Mouse (Mus musculus): ENCODE data around the gene Grpel1.

DNA sequence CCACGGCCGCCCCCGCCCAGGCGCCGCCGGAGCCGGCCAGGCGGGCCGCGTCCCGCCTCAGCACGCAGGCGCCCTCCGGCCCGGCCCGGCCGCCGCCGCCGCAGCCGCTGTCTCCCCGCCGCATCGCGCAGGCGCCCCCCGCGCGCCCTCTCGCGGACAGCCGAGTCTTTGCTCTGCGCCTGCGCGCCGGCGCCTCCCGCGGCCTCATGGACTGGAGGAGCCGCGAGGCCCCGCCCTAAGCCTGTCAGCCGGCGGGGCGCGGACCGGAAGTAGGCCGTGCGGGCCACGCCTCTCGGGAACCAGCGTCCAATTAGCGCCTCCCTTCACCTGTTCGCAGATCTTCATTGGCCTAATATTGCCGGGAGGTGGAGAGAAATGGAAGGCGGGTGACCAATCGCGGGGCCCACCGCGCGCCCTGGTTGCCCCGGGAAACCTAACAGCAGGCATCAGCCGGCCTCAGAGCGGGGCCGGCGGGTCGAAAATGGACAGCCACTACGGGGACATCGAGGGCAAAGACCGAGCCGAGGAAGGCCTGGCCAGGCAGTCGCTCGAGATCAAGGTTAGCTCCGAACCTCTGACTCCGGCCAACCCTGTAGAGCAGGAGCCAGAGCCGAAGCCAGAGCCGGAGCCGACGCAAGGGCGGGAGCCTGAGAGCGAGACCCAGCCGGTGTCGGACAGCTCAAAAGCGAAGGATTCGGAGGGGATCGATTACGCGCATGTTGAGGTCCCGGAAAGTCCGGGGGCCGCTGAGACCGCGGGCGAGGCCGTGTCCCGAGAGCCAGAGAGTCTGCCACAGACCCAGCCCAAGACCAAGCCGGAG, 19.6 kb downstream of the Grpel1 start, which contains the start of the genes Tada2b and Ccdc96:
- TF ChIP-seq POLR2A (IDR thresholded peaks at IDR 0.05; ENCODE audit: extremely low read depth, insufficient read depth, low read length) (0 out of 2 replicates have a peak, but pooled peaks have one; percentile 37), CTCF (IDR thresholded peaks at IDR 0.05; ENCODE audit: low read depth, low read length) (peak; percentile 53)

All from liver, adult 2 months (tissue).